18 mouse cellular contexts compared by ENCODE assay signal in the genomic region with DNA sequence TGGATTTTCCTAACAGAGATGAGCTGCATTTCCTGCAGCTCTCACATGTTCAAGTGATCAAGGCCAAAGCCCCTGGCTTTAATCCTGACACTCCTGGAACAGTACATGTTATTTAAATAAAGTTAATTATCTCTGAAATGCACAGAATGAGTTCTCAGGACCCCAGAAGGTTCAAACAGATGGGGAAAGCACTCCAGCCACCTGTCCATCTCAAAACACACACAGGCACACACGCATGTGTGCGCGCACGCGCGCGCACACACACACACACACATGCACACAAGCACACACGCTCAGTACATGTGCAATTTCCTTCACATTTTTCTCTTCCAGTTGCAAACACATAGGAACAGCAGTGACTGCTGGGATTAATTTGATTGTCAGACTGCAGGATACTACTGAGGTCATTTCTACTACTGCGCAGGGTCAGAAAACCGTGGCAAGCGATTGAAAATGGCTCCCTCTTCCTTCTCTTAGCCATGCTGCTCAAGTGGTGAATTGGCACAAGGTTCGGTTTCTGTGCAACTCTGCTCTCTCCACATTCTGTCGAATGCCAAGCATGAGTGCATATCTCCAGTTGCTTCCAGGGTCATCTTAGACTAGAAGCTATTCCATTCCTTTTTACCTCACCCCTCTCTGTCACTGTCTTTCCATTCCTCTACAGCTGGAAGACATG.
DNase-seq lines count a peak whose midpoint lies in the region; ATAC-seq and TF ChIP-seq lines count a peak whose summit lies in the region.
"Had no signal": no experiment of that assay in that cellular context is flagged by ENCODE, and none has a peak within 500 bp of the region (broad histone marks: within the 10 kb centered on the region; RNA-seq: fewer than 3 reads in every experiment).

No protein-coding gene starts in this region.

- 90% methylated on average over 13 of the region's 13 CpGs for WGBS in forebrain, embryonic 14.5 days
- 94% methylated on average over 13 of the region's 13 CpGs for WGBS in forebrain, embryonic 12.5 days
- 91% methylated on average over 13 of the region's 13 CpGs for WGBS in hindbrain, embryonic 16.5 days
- WGBS in hindbrain, embryonic 11.5 days = 92% methylated on average over 13 of the region's 13 CpGs
- 92% methylated on average over 13 of the region's 13 CpGs for WGBS in midbrain, postnatal 0 days
- 94% methylated on average over 13 of the region's 13 CpGs for WGBS in midbrain, embryonic 10.5 days

- H3K9me3 ChIP-seq in forebrain, embryonic 14.5 days (replicated peaks; ENCODE audit: control insufficient read depth, low read length) = no peaks in the 10 kb centered on the region
- H3K9me3 ChIP-seq in forebrain, embryonic 12.5 days = no peaks in the 10 kb centered on the region
- no peaks in the 10 kb centered on the region for H3K9me3 ChIP-seq in hindbrain, embryonic 16.5 days (ENCODE audit: control insufficient read depth, low read length)
- no peaks in the 10 kb centered on the region for H3K9me3 ChIP-seq in hindbrain, embryonic 11.5 days (ENCODE audit: control insufficient read depth, low read length)
- H3K9me3 ChIP-seq in midbrain, postnatal 0 days (ENCODE audit: low read length) = no peaks in the 10 kb centered on the region
- no peaks in the 10 kb centered on the region for H3K9me3 ChIP-seq in midbrain, embryonic 10.5 days (replicated peaks)
- H3K9me3 ChIP-seq: embryonic facial prominence, embryonic 10.5 days; heart, embryonic 15.5 days had no signal

- DNase-seq in forebrain, embryonic 14.5 days (ENCODE audit: low spot score) = peak; percentile 11
- no peak for DNase-seq in hindbrain, embryonic 11.5 days (ENCODE audit: low spot score)
- peak; percentile 40 for DNase-seq in midbrain, postnatal 0 days (ENCODE audit: low spot score)
- DNase-seq in midbrain, embryonic 10.5 days (ENCODE audit: low spot score) = no peak
- DNase-seq: adrenal gland, adult 2 months; adrenal gland, postnatal 25 days; cerebellum, adult 2 months; cerebellum, postnatal 36 days; gastrocnemius, postnatal 14 days; heart, adult 2 months; heart, postnatal 14 days; kidney, adult 11 months had no signal

- no peaks in the 10 kb centered on the region for H3K27me3 ChIP-seq in forebrain, embryonic 14.5 days (replicated peaks; ENCODE audit: control insufficient read depth, insufficient read depth, low read length)
- H3K27me3 ChIP-seq in forebrain, embryonic 12.5 days = no peaks in the 10 kb centered on the region
- H3K27me3 ChIP-seq in hindbrain, embryonic 16.5 days (replicated peaks; ENCODE audit: control insufficient read depth, insufficient read depth, low read length) = no peaks in the 10 kb centered on the region
- H3K27me3 ChIP-seq in hindbrain, embryonic 11.5 days (ENCODE audit: control insufficient read depth, insufficient read depth, low read length) = no peaks in the 10 kb centered on the region
- H3K27me3 ChIP-seq in midbrain, postnatal 0 days (ENCODE audit: insufficient read depth, low read length) = no peaks in the 10 kb centered on the region
- no peaks in the 10 kb centered on the region for H3K27me3 ChIP-seq in midbrain, embryonic 10.5 days (ENCODE audit: low read depth, poor library complexity, severe bottlenecking)
- H3K27me3 ChIP-seq: heart, embryonic 15.5 days had no signal

- H3K36me3 ChIP-seq in forebrain, embryonic 14.5 days (ENCODE audit: control insufficient read depth, insufficient read depth, low read length) = no peaks in the 10 kb centered on the region
- H3K36me3 ChIP-seq in forebrain, embryonic 12.5 days (replicated peaks) = no peaks in the 10 kb centered on the region
- H3K36me3 ChIP-seq in hindbrain, embryonic 16.5 days (ENCODE audit: control insufficient read depth, insufficient read depth, low read length) = no peaks in the 10 kb centered on the region
- H3K36me3 ChIP-seq in hindbrain, embryonic 11.5 days (ENCODE audit: control insufficient read depth, insufficient read depth, low read length) = no peaks in the 10 kb centered on the region
- H3K36me3 ChIP-seq in midbrain, postnatal 0 days (ENCODE audit: insufficient read depth, low read length) = no peaks in the 10 kb centered on the region
- H3K36me3 ChIP-seq in midbrain, embryonic 10.5 days = no peaks in the 10 kb centered on the region
- H3K36me3 ChIP-seq: embryonic facial prominence, embryonic 10.5 days; heart, embryonic 15.5 days had no signal

- TF ChIP-seq CTCF in midbrain, postnatal 0 days (IDR thresholded peaks at IDR 0.05) = no peak

- no peak overlapping the region for H3K9ac ChIP-seq in forebrain, embryonic 14.5 days (ENCODE audit: low read length)
- no peak overlapping the region for H3K9ac ChIP-seq in forebrain, embryonic 12.5 days
- H3K9ac ChIP-seq in hindbrain, embryonic 16.5 days (ENCODE audit: low read depth, low read length) = no peak overlapping the region
- no peak overlapping the region for H3K9ac ChIP-seq in hindbrain, embryonic 11.5 days (ENCODE audit: low read depth, low read length)
- H3K9ac ChIP-seq in midbrain, postnatal 0 days (replicated peaks; ENCODE audit: low read length, poor library complexity, severe bottlenecking) = no peak overlapping the region
- H3K9ac ChIP-seq: heart, embryonic 15.5 days had no signal

- no peak overlapping the region for H3K4me3 ChIP-seq in forebrain, embryonic 14.5 days (ENCODE audit: low read depth, low read length)
- H3K4me3 ChIP-seq in forebrain, embryonic 12.5 days (replicated peaks) = no peak overlapping the region
- no peak overlapping the region for H3K4me3 ChIP-seq in hindbrain, embryonic 16.5 days (ENCODE audit: low read length)
- no peak overlapping the region for H3K4me3 ChIP-seq in hindbrain, embryonic 11.5 days (ENCODE audit: low read depth, low read length)
- H3K4me3 ChIP-seq in midbrain, postnatal 0 days (ENCODE audit: low read depth, low read length) = no peak overlapping the region
- no peak overlapping the region for H3K4me3 ChIP-seq in midbrain, embryonic 10.5 days
- H3K4me3 ChIP-seq: embryonic facial prominence, embryonic 10.5 days; heart, adult 2 months; heart, embryonic 15.5 days had no signal

- no peak overlapping the region for H3K4me2 ChIP-seq in forebrain, embryonic 14.5 days (ENCODE audit: low read length)
- H3K4me2 ChIP-seq in forebrain, embryonic 12.5 days = no peak overlapping the region
- no peak overlapping the region for H3K4me2 ChIP-seq in hindbrain, embryonic 16.5 days (ENCODE audit: low read length)
- no peak overlapping the region for H3K4me2 ChIP-seq in hindbrain, embryonic 11.5 days (replicated peaks; ENCODE audit: low read depth, low read length)
- no peak overlapping the region for H3K4me2 ChIP-seq in midbrain, postnatal 0 days (ENCODE audit: low read depth, low read length, poor library complexity, severe bottlenecking)
- H3K4me2 ChIP-seq: heart, embryonic 11.5 days; heart, embryonic 15.5 days had no signal

- no peak overlapping the region for H3K27ac ChIP-seq in forebrain, embryonic 14.5 days (ENCODE audit: low read depth, low read length)
- H3K27ac ChIP-seq in forebrain, embryonic 12.5 days = no peak overlapping the region
- H3K27ac ChIP-seq in hindbrain, embryonic 16.5 days (ENCODE audit: low read depth, low read length) = no peak overlapping the region
- H3K27ac ChIP-seq in hindbrain, embryonic 11.5 days (ENCODE audit: low read depth, low read length) = no peak overlapping the region
- no peak overlapping the region for H3K27ac ChIP-seq in midbrain, postnatal 0 days (ENCODE audit: low read depth, low read length)
- no peak overlapping the region for H3K27ac ChIP-seq in midbrain, embryonic 10.5 days (replicated peaks)
- H3K27ac ChIP-seq: embryonic facial prominence, embryonic 10.5 days; heart, adult 2 months; heart, embryonic 15.5 days had no signal

- no peak for ATAC-seq in forebrain, embryonic 14.5 days
- ATAC-seq in forebrain, embryonic 12.5 days (ENCODE audit: low FRiP score) = no peak
- peak; percentile 58 for ATAC-seq in hindbrain, embryonic 16.5 days
- no peak for ATAC-seq in hindbrain, embryonic 11.5 days (ENCODE audit: low FRiP score)
- ATAC-seq in midbrain, postnatal 0 days (ENCODE audit: low FRiP score) = peak; percentile 49; the same call in 1 of the 2 replicates
- no peak for ATAC-seq in megakaryocyte-erythroid progenitor cell, adult 5-6 weeks (replicated peaks; ENCODE audit: low FRiP score, low TSS enrichment, poor library complexity, severe bottlenecking)

- no peaks in the 10 kb centered on the region for H3K4me1 ChIP-seq in forebrain, embryonic 14.5 days (ENCODE audit: control insufficient read depth, insufficient read depth, low read length)
- H3K4me1 ChIP-seq in forebrain, embryonic 12.5 days = no peaks in the 10 kb centered on the region
- H3K4me1 ChIP-seq in hindbrain, embryonic 16.5 days (ENCODE audit: control insufficient read depth, insufficient read depth, low read depth, low read length) = no peaks in the 10 kb centered on the region
- H3K4me1 ChIP-seq in hindbrain, embryonic 11.5 days (replicated peaks; ENCODE audit: control insufficient read depth, insufficient read depth, low read length) = no peaks in the 10 kb centered on the region
- no peaks in the 10 kb centered on the region for H3K4me1 ChIP-seq in midbrain, postnatal 0 days (ENCODE audit: insufficient read depth, low read length)
- no peaks in the 10 kb centered on the region for H3K4me1 ChIP-seq in midbrain, embryonic 10.5 days
- H3K4me1 ChIP-seq: embryonic facial prominence, embryonic 10.5 days; heart, embryonic 15.5 days had no signal

Comparison
In these comparisons a context has a peak if more than half of its experiments do, and no peak if none do; other contexts are left out.
1. ATAC-seq: peak in hindbrain, embryonic 16.5 days (single experiment) and midbrain, postnatal 0 days (single experiment); none in forebrain, embryonic 14.5 days (single experiment), forebrain, embryonic 12.5 days (single experiment), hindbrain, embryonic 11.5 days (single experiment) and megakaryocyte-erythroid progenitor cell, adult 5-6 weeks (single experiment).
2. DNase-seq: peak in forebrain, embryonic 14.5 days (single experiment) and midbrain, postnatal 0 days (single experiment); none in hindbrain, embryonic 11.5 days (single experiment) and midbrain, embryonic 10.5 days (single experiment).